In the genomic region with DNA sequence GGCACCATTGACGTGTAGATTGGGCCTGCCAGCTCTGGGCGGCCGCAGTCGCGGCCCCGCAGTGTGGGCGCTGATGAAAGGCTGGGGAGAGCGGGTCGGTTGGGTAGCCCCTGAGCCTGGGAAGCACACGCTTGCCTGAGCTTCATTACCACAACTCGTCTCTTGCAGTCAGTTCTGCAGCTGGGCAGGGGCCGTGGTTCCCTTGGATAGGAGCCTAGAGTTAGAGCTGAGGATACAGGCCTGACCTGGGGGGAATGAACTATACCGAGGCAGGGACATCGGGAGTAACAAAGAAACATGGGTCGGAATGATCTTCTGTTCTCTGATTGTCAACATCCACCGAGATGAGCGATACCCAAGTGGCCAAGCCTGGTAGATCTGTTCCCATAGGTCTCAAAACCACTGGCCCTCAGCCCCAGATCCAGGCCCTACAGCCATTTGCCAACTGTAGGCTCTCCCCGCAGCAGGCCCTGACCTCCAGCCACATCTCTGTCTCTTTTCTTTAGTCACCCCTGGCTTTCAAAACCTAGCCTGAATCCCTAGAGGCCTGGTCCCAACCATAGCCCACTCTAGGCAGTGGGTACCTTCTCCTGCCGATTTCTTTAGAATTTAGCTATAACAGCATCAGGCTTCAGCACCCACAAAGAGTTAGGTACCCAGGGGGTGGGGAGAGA, we compare ENCODE assay signal across 9 mouse cellular contexts. TPM values are rescaled to one million over a fixed set of nuclear protein-coding genes. Genes with fewer than 3 reads are reported as not detected.
A peak's percentile ranks its signal among the peaks of the same experiment; 100 is the strongest.
DNase-seq lines count a peak whose midpoint lies in the region; ATAC-seq lines count a peak whose summit lies in the region.
"Had no signal": no experiment of that assay in that cellular context is flagged by ENCODE, and none has a peak within 500 bp of the region (broad histone marks: within the 10 kb centered on the region; RNA-seq: fewer than 3 reads in every experiment).

No protein-coding gene starts in this region.

- no peak overlapping the region for H3K27ac ChIP-seq in hindbrain, embryonic 10.5 days
- H3K27ac ChIP-seq in hindbrain, embryonic 16.5 days (ENCODE audit: low read depth, low read length), result no peak overlapping the region
- H3K27ac ChIP-seq in embryonic facial prominence, embryonic 11.5 days (replicated peaks; ENCODE audit: low read depth, low read length), result no peak overlapping the region
- H3K27ac ChIP-seq in limb, embryonic 15.5 days, result no peak overlapping the region

- H3K27me3 ChIP-seq in hindbrain, embryonic 10.5 days (ENCODE audit: insufficient read depth, poor library complexity, severe bottlenecking), result peaks cover 100% of the 10 kb centered on the region
- H3K27me3 ChIP-seq in hindbrain, embryonic 16.5 days (replicated peaks; ENCODE audit: control insufficient read depth, insufficient read depth, low read length), result peaks cover 56% of the 10 kb centered on the region
- peaks cover 66% of the 10 kb centered on the region for H3K27me3 ChIP-seq in embryonic facial prominence, embryonic 11.5 days (ENCODE audit: control insufficient read depth, insufficient read depth, low read length)
- H3K27me3 ChIP-seq in limb, embryonic 15.5 days, result peaks cover 94% of the 10 kb centered on the region

- H3K9me3 ChIP-seq in hindbrain, embryonic 10.5 days, result no peaks in the 10 kb centered on the region
- H3K9me3 ChIP-seq in hindbrain, embryonic 16.5 days (ENCODE audit: control insufficient read depth, low read length), result peaks cover 2% of the 10 kb centered on the region; the same call in 1 of the 2 replicates
- H3K9me3 ChIP-seq in embryonic facial prominence, embryonic 11.5 days (replicated peaks; ENCODE audit: control insufficient read depth, low read length), result no peaks in the 10 kb centered on the region
- no peaks in the 10 kb centered on the region for H3K9me3 ChIP-seq in limb, embryonic 15.5 days

- H3K4me1 ChIP-seq in hindbrain, embryonic 10.5 days (replicated peaks), result peaks cover 44% of the 10 kb centered on the region
- peaks cover 11% of the 10 kb centered on the region for H3K4me1 ChIP-seq in hindbrain, embryonic 16.5 days (ENCODE audit: control insufficient read depth, insufficient read depth, low read depth, low read length)
- no peaks in the 10 kb centered on the region for H3K4me1 ChIP-seq in embryonic facial prominence, embryonic 11.5 days (ENCODE audit: control insufficient read depth, insufficient read depth, low read length)
- peaks cover 62% of the 10 kb centered on the region for H3K4me1 ChIP-seq in limb, embryonic 15.5 days

- no peaks in the 10 kb centered on the region for H3K36me3 ChIP-seq in hindbrain, embryonic 10.5 days
- no peaks in the 10 kb centered on the region for H3K36me3 ChIP-seq in hindbrain, embryonic 16.5 days (ENCODE audit: control insufficient read depth, insufficient read depth, low read length)
- H3K36me3 ChIP-seq in embryonic facial prominence, embryonic 11.5 days (replicated peaks; ENCODE audit: control insufficient read depth, insufficient read depth, low read depth, low read length), result no peaks in the 10 kb centered on the region
- H3K36me3 ChIP-seq in limb, embryonic 15.5 days, result no peaks in the 10 kb centered on the region

- no peak for ATAC-seq in hindbrain, embryonic 16.5 days
- ATAC-seq in embryonic facial prominence, embryonic 11.5 days (replicated peaks; ENCODE audit: insufficient number of reproducible peaks, low FRiP score, low TSS enrichment, low read depth), result no peak
- ATAC-seq in limb, embryonic 15.5 days (ENCODE audit: insufficient number of reproducible peaks, low FRiP score, low TSS enrichment, low read depth), result no peak

- no peak overlapping the region for H3K4me2 ChIP-seq in hindbrain, embryonic 16.5 days (ENCODE audit: low read length)
- peak overlapping the region; percentile 13; the same call in 1 of the 2 replicates for H3K4me2 ChIP-seq in embryonic facial prominence, embryonic 11.5 days (ENCODE audit: low read depth, low read length)
- peak overlapping the region; percentile 29 for H3K4me2 ChIP-seq in limb, embryonic 15.5 days

- WGBS in hindbrain, embryonic 10.5 days, result 2% methylated on average over 19 of the region's 19 CpGs
- WGBS in hindbrain, embryonic 16.5 days, result 9% methylated on average over 19 of the region's 19 CpGs
- 4% methylated on average over 19 of the region's 19 CpGs for WGBS in embryonic facial prominence, embryonic 11.5 days
- WGBS in limb, embryonic 15.5 days, result 24% methylated on average over 19 of the region's 19 CpGs

- H3K4me3 ChIP-seq in hindbrain, embryonic 10.5 days, result peak overlapping the region; percentile 22; the same call in 1 of the 2 replicates
- H3K4me3 ChIP-seq in hindbrain, embryonic 16.5 days (ENCODE audit: low read length), result no peak overlapping the region
- H3K4me3 ChIP-seq in embryonic facial prominence, embryonic 11.5 days (ENCODE audit: low read depth, low read length), result no peak overlapping the region
- peak overlapping the region; percentile 25 for H3K4me3 ChIP-seq in limb, embryonic 15.5 days
- H3K4me3 ChIP-seq: myocyte had no signal

- no peak for DNase-seq in hindbrain, embryonic 10.5 days (ENCODE audit: low spot score)
- DNase-seq in R1 (ENCODE audit: low read depth, low spot score), result peak; percentile 38
- peak; percentile 14 for DNase-seq in embryonic facial prominence, embryonic 11.5 days (ENCODE audit: low spot score)
- no peak for DNase-seq in thymus, postnatal 0 days (ENCODE audit: low spot score)
- no peak for DNase-seq in urinary bladder, postnatal 36 days (ENCODE audit: low spot score in 2 of 2)
- no peak for DNase-seq in adrenal gland, postnatal 36 days

- no peak overlapping the region for H3K9ac ChIP-seq in hindbrain, embryonic 16.5 days (ENCODE audit: low read depth, low read length)
- no peak overlapping the region for H3K9ac ChIP-seq in embryonic facial prominence, embryonic 11.5 days (replicated peaks; ENCODE audit: low read length)
- no peak overlapping the region for H3K9ac ChIP-seq in limb, embryonic 15.5 days

RNA-seq across cellular contexts. Expression of a gene that starts 1.9 kb away (rescaled TPM):
- polyA plus RNA-seq in hindbrain, embryonic 10.5 days (2016; fragmentation: Nextera tagmentation; extraction: Ambion mirVana), result 6.7 and 13.8 TPM in 2 replicates
- polyA plus RNA-seq in hindbrain, embryonic 16.5 days (2015; fragmentation: Nextera tagmentation; extraction: Ambion mirVana), result 8.4 and 9.0 TPM in 2 replicates
- polyA plus RNA-seq in embryonic facial prominence, embryonic 11.5 days (2014; fragmentation: Nextera tagmentation; extraction: Ambion mirVana), result 7.7 and 8.4 TPM in 2 replicates
- polyA plus RNA-seq in limb, embryonic 15.5 days (2015; fragmentation: Nextera tagmentation; extraction: Ambion mirVana), result 12.8 and 14.8 TPM in 2 replicates
- polyA plus RNA-seq in thymus, postnatal 0 days (2015; fragmentation: Nextera tagmentation; extraction: Ambion mirVana), result 0.08 and 0.09 TPM in 2 replicates
- under 1 TPM; 0.20 TPM for total RNA-seq in adrenal gland, postnatal 36 days (2021)

Comparison
In these comparisons a context has a peak if more than half of its experiments do, and no peak if none do; other contexts are left out.
1. H3K4me3 ChIP-seq: peak in hindbrain, embryonic 10.5 days (single experiment) and limb, embryonic 15.5 days (single experiment); none in hindbrain, embryonic 16.5 days (single experiment) and embryonic facial prominence, embryonic 11.5 days (single experiment).
2. DNase-seq: peak in R1 (single experiment) and embryonic facial prominence, embryonic 11.5 days (single experiment); none in hindbrain, embryonic 10.5 days (single experiment), thymus, postnatal 0 days (single experiment), urinary bladder, postnatal 36 days (0 of 2) and adrenal gland, postnatal 36 days (0 of 2).